Mouse (Mus musculus): ENCODE data around the gene Smad3. TPM values are rescaled to one million over a fixed set of nuclear protein-coding genes. Genes with fewer than 3 reads are reported as not detected.

The Smad3 gene
- polyA plus RNA-seq (2014; fragmentation: Nextera tagmentation; extraction: Ambion mirVana): 21.0 and 24.0 TPM in 2 replicates

- H3K36me3 ChIP-seq (ENCODE audit: control insufficient read depth, insufficient read depth, low read length): no peaks in the 10 kb centered on the region
- peak within 1 kb of the TSS; percentile 98 for H3K27ac ChIP-seq (replicated peaks; ENCODE audit: low read depth, low read length)
- no peaks in the 10 kb centered on the region for H3K27me3 ChIP-seq (ENCODE audit: control insufficient read depth, insufficient read depth, low read length)
- peak within 1 kb of the TSS; percentile 95 for H3K9ac ChIP-seq (ENCODE audit: low read length)
- peak within 1 kb of the TSS; percentile 79 for H3K4me2 ChIP-seq (ENCODE audit: low read depth, severe bottlenecking)
- H3K9me3 ChIP-seq (ENCODE audit: control insufficient read depth, low read length): peaks cover 4% of the 10 kb centered on the region; the same call in 1 of the 2 replicates
- ATAC-seq (ENCODE audit: insufficient number of reproducible peaks, low FRiP score, low TSS enrichment, low read depth) (peak; percentile 86), DNase-seq (ENCODE audit: low spot score) (peak; percentile 92)
- under 1% methylated on average over 51 of the region's 59 CpGs for WGBS
- H3K4me3 ChIP-seq (ENCODE audit: low read depth, low read length): peak within 1 kb of the TSS; percentile 88
- peaks cover 35% of the 10 kb centered on the region for H3K4me1 ChIP-seq (ENCODE audit: control insufficient read depth, insufficient read depth, low read length)
Measured at GRCm38 (mm10) chr9:63757865-63758440, at the start of gene Smad3. Smad3 (minus strand) TSS chr9:63757994.

DNA sequence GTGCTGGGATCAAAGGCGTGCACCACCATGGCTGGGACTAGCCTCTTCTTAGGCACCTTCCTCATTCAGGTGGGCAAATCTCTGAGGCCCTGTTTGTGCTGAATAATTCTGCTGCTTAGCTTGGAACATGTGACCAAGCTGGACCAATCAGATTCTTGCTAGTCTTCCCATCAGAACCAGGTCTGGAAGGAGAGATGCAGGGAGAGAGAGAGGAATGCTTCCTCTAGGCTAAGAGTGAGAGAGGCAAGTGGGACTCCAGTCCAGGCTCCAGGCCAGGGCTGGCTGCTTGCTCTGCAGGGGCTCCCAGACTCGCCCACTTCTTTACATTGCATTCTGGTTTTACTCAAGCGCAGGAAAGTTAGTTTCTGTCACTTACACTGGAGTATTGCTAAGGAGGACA, 47.1 kb upstream of the Smad3 start:
- H3K27ac ChIP-seq (replicated peaks; ENCODE audit: low read depth, low read length): no peak overlapping the region
- no peak overlapping the region for H3K4me3 ChIP-seq (ENCODE audit: low read depth, low read length)
- WGBS: 52% methylated on average over 3 of the region's 3 CpGs
- no peak overlapping the region for H3K4me2 ChIP-seq (ENCODE audit: low read depth, severe bottlenecking)
- no peaks in the 10 kb centered on the region for H3K27me3 ChIP-seq (ENCODE audit: control insufficient read depth, insufficient read depth, low read length)
- H3K9ac ChIP-seq (ENCODE audit: low read length): no peak overlapping the region
- H3K4me1 ChIP-seq (ENCODE audit: control insufficient read depth, insufficient read depth, low read length): peaks cover 17% of the 10 kb centered on the region
- DNase-seq (ENCODE audit: low spot score) (no peak), ATAC-seq (ENCODE audit: insufficient number of reproducible peaks, low FRiP score, low TSS enrichment, low read depth) (no peak)
- no peaks in the 10 kb centered on the region for H3K9me3 ChIP-seq (ENCODE audit: control insufficient read depth, low read length)
- H3K36me3 ChIP-seq (ENCODE audit: control insufficient read depth, insufficient read depth, low read length): no peaks in the 10 kb centered on the region

DNA sequence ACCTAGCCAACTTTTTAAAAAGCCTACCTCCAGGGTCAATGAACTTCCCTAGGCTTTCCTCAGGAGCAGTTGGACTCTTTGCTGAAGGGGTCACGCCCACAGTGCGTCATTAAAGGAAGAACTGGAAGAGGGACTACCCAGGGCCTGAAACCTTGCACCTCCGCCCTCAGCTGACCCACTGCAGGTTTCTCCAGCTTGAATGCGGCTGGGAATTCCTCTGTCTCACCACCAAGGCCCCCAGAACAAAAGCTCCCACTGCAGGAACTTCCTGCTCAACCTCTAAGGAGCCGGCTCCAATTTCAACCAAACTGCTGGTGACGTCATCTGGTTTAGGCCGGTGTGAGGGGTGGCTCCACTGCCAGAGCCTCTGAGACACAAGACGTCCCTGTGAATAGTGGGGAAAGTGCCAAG, 45.4 kb upstream of the Smad3 start:
- peak overlapping the region; percentile 60 for H3K27ac ChIP-seq (replicated peaks; ENCODE audit: low read depth, low read length)
- H3K4me3 ChIP-seq (ENCODE audit: low read depth, low read length): no peak overlapping the region
- WGBS: 2% methylated on average over 8 of the region's 8 CpGs
- no peaks in the 10 kb centered on the region for H3K27me3 ChIP-seq (ENCODE audit: control insufficient read depth, insufficient read depth, low read length)
- H3K4me2 ChIP-seq (ENCODE audit: low read depth, severe bottlenecking): peak overlapping the region; percentile 25
- H3K36me3 ChIP-seq (ENCODE audit: control insufficient read depth, insufficient read depth, low read length): no peaks in the 10 kb centered on the region
- no peaks in the 10 kb centered on the region for H3K9me3 ChIP-seq (ENCODE audit: control insufficient read depth, low read length)
- no peak overlapping the region for H3K9ac ChIP-seq (ENCODE audit: low read length)
- H3K4me1 ChIP-seq (ENCODE audit: control insufficient read depth, insufficient read depth, low read length): peaks cover 17% of the 10 kb centered on the region
- DNase-seq (ENCODE audit: low spot score): peak; percentile 83
- ATAC-seq (ENCODE audit: insufficient number of reproducible peaks, low FRiP score, low TSS enrichment, low read depth): peak; percentile 85

- ATAC-seq (ENCODE audit: insufficient number of reproducible peaks, low FRiP score, low TSS enrichment, low read depth) (no peak), DNase-seq (ENCODE audit: low spot score) (no peak)
- no peak overlapping the region for H3K4me2 ChIP-seq (ENCODE audit: low read depth, severe bottlenecking)
- H3K27me3 ChIP-seq (ENCODE audit: control insufficient read depth, insufficient read depth, low read length): no peaks in the 10 kb centered on the region
- H3K4me3 ChIP-seq (ENCODE audit: low read depth, low read length): no peak overlapping the region
- H3K27ac ChIP-seq (replicated peaks; ENCODE audit: low read depth, low read length): peak overlapping the region; percentile 60
- 87% methylated on average over 7 of the region's 7 CpGs for WGBS
- H3K36me3 ChIP-seq (ENCODE audit: control insufficient read depth, insufficient read depth, low read length): no peaks in the 10 kb centered on the region
- no peaks in the 10 kb centered on the region for H3K9me3 ChIP-seq (ENCODE audit: control insufficient read depth, low read length)
- H3K4me1 ChIP-seq (ENCODE audit: control insufficient read depth, insufficient read depth, low read length): peaks cover 17% of the 10 kb centered on the region
- H3K9ac ChIP-seq (ENCODE audit: low read length): no peak overlapping the region
Measured at GRCm38 (mm10) chr9:63802504-63802903, 44.7 kb upstream of the Smad3 start.

DNA sequence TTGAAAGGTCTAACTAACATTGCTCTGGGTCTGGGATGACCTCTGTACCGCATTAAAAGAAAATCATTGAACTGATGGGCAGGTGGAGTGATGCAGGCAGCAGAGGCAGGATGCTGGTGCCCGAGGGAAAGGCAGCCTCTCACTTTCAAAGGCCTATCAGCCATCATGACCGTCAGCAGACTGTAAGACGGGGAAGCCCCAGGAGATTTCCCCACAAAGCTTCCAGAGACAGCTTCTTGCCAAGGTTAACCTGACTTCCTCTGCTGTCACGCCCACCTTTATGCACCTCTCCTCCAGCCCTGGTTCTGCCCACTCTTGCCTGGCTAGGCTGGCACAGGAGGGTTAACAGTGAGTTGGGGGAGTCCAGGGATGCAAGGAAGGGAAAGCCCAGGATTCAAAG, 44.3 kb upstream of the Smad3 start:
- Histone ChIP-seq H3K4me1 (ENCODE audit: control insufficient read depth, insufficient read depth, low read length) (peaks cover 17% of the 10 kb centered on the region), H3K4me2 (ENCODE audit: low read depth, severe bottlenecking) (no peak overlapping the region), H3K27me3 (ENCODE audit: control insufficient read depth, insufficient read depth, low read length) (no peaks in the 10 kb centered on the region), H3K27ac (replicated peaks; ENCODE audit: low read depth, low read length) (no peak overlapping the region), H3K9ac (ENCODE audit: low read length) (no peak overlapping the region), H3K36me3 (ENCODE audit: control insufficient read depth, insufficient read depth, low read length) (no peaks in the 10 kb centered on the region), H3K9me3 (ENCODE audit: control insufficient read depth, low read length) (no peaks in the 10 kb centered on the region), H3K4me3 (ENCODE audit: low read depth, low read length) (no peak overlapping the region)
- no peak for DNase-seq (ENCODE audit: low spot score)
- 75% methylated on average over 5 of the region's 5 CpGs for WGBS
- no peak for ATAC-seq (ENCODE audit: insufficient number of reproducible peaks, low FRiP score, low TSS enrichment, low read depth)

GRCm38 (mm10) chr9:63796429-63796828, 38.6 kb upstream of the Smad3 start:
- 72% methylated on average over 3 of the region's 3 CpGs for WGBS
- DNase-seq (ENCODE audit: low spot score) (no peak), ATAC-seq (ENCODE audit: insufficient number of reproducible peaks, low FRiP score, low TSS enrichment, low read depth) (no peak)
- H3K27ac ChIP-seq (replicated peaks; ENCODE audit: low read depth, low read length): no peak overlapping the region
- no peak overlapping the region for H3K4me2 ChIP-seq (ENCODE audit: low read depth, severe bottlenecking)
- H3K36me3 ChIP-seq (ENCODE audit: control insufficient read depth, insufficient read depth, low read length): no peaks in the 10 kb centered on the region
- no peaks in the 10 kb centered on the region for H3K27me3 ChIP-seq (ENCODE audit: control insufficient read depth, insufficient read depth, low read length)
- no peak overlapping the region for H3K9ac ChIP-seq (ENCODE audit: low read length)
- H3K4me3 ChIP-seq (ENCODE audit: low read depth, low read length): no peak overlapping the region
- no peaks in the 10 kb centered on the region for H3K9me3 ChIP-seq (ENCODE audit: control insufficient read depth, low read length)
- H3K4me1 ChIP-seq (ENCODE audit: control insufficient read depth, insufficient read depth, low read length): peaks cover 2% of the 10 kb centered on the region; the same call in 1 of the 2 replicates

DNA sequence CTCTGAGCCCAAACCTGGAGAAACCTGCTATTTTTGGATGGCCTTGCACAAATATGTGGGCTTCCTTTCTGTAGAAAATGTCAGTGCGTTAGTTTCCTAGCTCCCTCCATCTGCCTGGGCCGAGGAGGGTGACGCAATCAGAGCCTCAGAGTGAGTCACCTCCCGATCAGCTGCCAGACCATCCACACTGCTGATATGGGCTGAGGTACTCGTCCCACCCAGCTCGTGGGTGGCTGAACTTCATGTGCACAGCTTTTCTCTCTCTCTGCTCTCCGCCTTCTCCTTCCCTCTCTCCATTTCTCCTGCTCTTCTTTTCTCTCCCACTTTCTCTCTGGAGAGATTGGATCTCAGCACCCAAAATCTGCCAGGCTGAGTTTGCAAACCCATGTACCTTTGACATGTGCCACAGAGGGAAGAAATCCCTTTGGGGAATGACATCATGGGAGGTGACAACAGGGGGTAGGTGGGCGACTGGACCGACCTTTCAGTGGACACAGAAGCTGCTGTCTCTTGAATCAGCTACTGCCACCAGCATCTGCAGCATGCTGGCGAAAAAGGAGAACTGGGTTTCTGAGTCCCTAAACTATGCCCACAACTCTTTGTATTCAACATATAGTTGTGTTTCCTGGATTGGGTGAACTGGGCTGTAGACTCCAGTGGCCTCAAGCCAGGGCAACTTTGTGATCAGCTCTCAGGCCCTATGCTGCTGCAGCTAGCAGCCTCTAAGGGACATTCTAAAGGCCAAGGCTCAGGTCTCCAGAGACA, 36.1 kb upstream of the Smad3 start:
- Histone ChIP-seq H3K4me2 (ENCODE audit: low read depth, severe bottlenecking) (no peak overlapping the region), H3K4me1 (ENCODE audit: control insufficient read depth, insufficient read depth, low read length) (peaks cover 12% of the 10 kb centered on the region), H3K4me3 (ENCODE audit: low read depth, low read length) (no peak overlapping the region)

GRCm38 (mm10) chr9:63791716-63792115, 33.9 kb upstream of the Smad3 start:
- Histone ChIP-seq H3K9me3 (ENCODE audit: control insufficient read depth, low read length) (no peaks in the 10 kb centered on the region), H3K27me3 (ENCODE audit: control insufficient read depth, insufficient read depth, low read length) (no peaks in the 10 kb centered on the region), H3K4me2 (ENCODE audit: low read depth, severe bottlenecking) (no peak overlapping the region), H3K36me3 (ENCODE audit: control insufficient read depth, insufficient read depth, low read length) (no peaks in the 10 kb centered on the region), H3K4me1 (ENCODE audit: control insufficient read depth, insufficient read depth, low read length) (peaks cover 28% of the 10 kb centered on the region), H3K4me3 (ENCODE audit: low read depth, low read length) (no peak overlapping the region), H3K9ac (ENCODE audit: low read length) (no peak overlapping the region), H3K27ac (replicated peaks; ENCODE audit: low read depth, low read length) (no peak overlapping the region)
- WGBS: 36% methylated on average over 1 of the region's 1 CpGs
- ATAC-seq (ENCODE audit: insufficient number of reproducible peaks, low FRiP score, low TSS enrichment, low read depth): no peak
- no peak for DNase-seq (ENCODE audit: low spot score)

More for the DNA sequence above, 36.1 kb upstream of the Smad3 start:
- 80% methylated on average over 10 of the region's 10 CpGs for WGBS
- Histone ChIP-seq H3K36me3 (ENCODE audit: control insufficient read depth, insufficient read depth, low read length) (no peaks in the 10 kb centered on the region), H3K9me3 (ENCODE audit: control insufficient read depth, low read length) (no peaks in the 10 kb centered on the region), H3K27me3 (ENCODE audit: control insufficient read depth, insufficient read depth, low read length) (no peaks in the 10 kb centered on the region), H3K27ac (replicated peaks; ENCODE audit: low read depth, low read length) (no peak overlapping the region), H3K9ac (ENCODE audit: low read length) (no peak overlapping the region)
- ATAC-seq (ENCODE audit: insufficient number of reproducible peaks, low FRiP score, low TSS enrichment, low read depth): no peak
- DNase-seq (ENCODE audit: low spot score): no peak

All from limb, embryonic 11.5 days (tissue).